Mouse (Mus musculus) E14TG2a.4 (cell line): ENCODE measurements around the gene Shisal1.

Source experiments
- CTCF ChIP-seq: conservative IDR thresholded peaks from 2 replicates; pipeline ENCODE4 v1.5.1; 2014; ENCODE audit warnings: low read length
- NANOG ChIP-seq: IDR thresholded peaks from 2 replicates; pipeline ENCODE4 v1.6.1; 2014; ENCODE audit warnings: borderline replicate concordance, low read length, mixed read lengths

DNA sequence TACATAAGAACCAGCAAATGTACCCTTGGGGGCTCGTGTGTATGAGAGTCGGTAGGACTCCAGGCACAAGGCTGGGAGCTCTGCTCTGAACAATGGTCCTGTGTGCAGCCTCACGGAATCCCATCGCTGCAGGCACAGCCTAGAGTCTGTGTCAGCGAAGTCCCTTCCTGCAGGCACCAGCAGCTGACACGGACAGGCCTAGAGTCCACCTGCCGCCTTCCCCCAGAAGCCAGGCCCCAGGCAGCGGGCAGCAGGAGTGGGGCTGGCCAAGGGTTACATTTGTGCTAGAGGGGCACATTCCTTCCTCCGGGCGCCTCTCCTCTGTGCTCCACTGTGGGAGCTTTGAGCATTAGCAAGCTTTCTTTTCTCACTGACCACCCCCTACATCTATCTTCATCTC is 3.3 kb downstream of the Shisal1 start:
- no peak for TF ChIP-seq CTCF
- no peak for TF ChIP-seq NANOG
